Mouse (Mus musculus) midbrain, postnatal 0 days (tissue): ENCODE data around the gene Adamts20. TPM values are rescaled to one million over a fixed set of nuclear protein-coding genes. Genes with fewer than 3 reads are reported as not detected.
A peak's percentile ranks its signal among the peaks of the same experiment; 100 is the strongest.

ENCODE experiments used
- ATAC-seq: fragments of 200-750 bp; cut with Nextera tagmentation; 2 replicates; pipeline ENCODE4 v1.8.0; 2017; ENCODE audit warnings: moderate number of reproducible peaks, mild to moderate bottlenecking, moderate TSS enrichment, moderate library complexity; ENCODE audit not compliant: low FRiP score
- DNase-seq: peaks from one replicate; pipeline ENCODE4 v3.0.0-alpha.2; 2015; ENCODE audit warnings: low spot score
- H3K27ac ChIP-seq: fragments of 300-500 bp; sonication (generic); 2 replicates; pipeline ENCODE4 v1.5.1; 2014; ENCODE audit warnings: low read depth, mild to moderate bottlenecking, low read length, mixed read lengths
- H3K27me3 ChIP-seq: fragments of 300-500 bp; sonication (generic); 2 replicates; pipeline ENCODE4 v1.6.1; 2014; ENCODE audit warnings: low read length, control low read depth, mixed read lengths; ENCODE audit not compliant: insufficient read depth
- H3K36me3 ChIP-seq: fragments of 300-500 bp; sonication (generic); 2 replicates; pipeline ENCODE4 v1.6.1; 2014; ENCODE audit warnings: low read length, control low read depth, mixed read lengths; ENCODE audit not compliant: insufficient read depth
- H3K4me1 ChIP-seq: fragments of 300-500 bp; sonication (generic); 2 replicates; pipeline ENCODE4 v1.6.1; 2014; ENCODE audit warnings: mild to moderate bottlenecking, control low read depth, antibody characterized with exemption, low read length, mixed read lengths; ENCODE audit not compliant: insufficient read depth
- H3K4me2 ChIP-seq: fragments of 300-500 bp; sonication (generic); 2 replicates; pipeline ENCODE4 v1.6.1; 2014; ENCODE audit warnings: low read depth, mild to moderate bottlenecking, low read length, mixed read lengths; ENCODE audit not compliant: poor library complexity, severe bottlenecking
- H3K4me3 ChIP-seq: fragments of 300-500 bp; sonication (generic); 2 replicates; pipeline ENCODE4 v1.5.1; 2014; ENCODE audit warnings: low read depth, mild to moderate bottlenecking, low read length, moderate library complexity
- H3K9ac ChIP-seq: fragments of 300-500 bp; sonication (generic); replicated peaks from 2 replicates; pipeline ENCODE4 v1.6.1; 2014; ENCODE audit warnings: mild to moderate bottlenecking, low read length, moderate library complexity, mixed read lengths; ENCODE audit not compliant: poor library complexity, severe bottlenecking
- H3K9me3 ChIP-seq: fragments of 300-500 bp; sonication (generic); 2 replicates; pipeline ENCODE4 v1.6.1; 2016; ENCODE audit warnings: low read length, control low read depth
- CTCF ChIP-seq: IDR thresholded peaks from 2 replicates; pipeline ENCODE4 v1.5.1; 2016; ENCODE audit warnings: antibody characterized with exemption, mild to moderate bottlenecking
- WGBS: fragments of 180-500 bp; shearing (Covaris S2); extraction: QIAGEN DNeasy Blood & Tissue Kit; methylation state at CpG from one replicate; pipeline ENCODE4 v1.1.7; 2014; 5-methylcytosine and 5-hydroxymethylcytosine counted together
- polyA plus RNA-seq: library from polyadenylated mRNA; unstranded; fragments of >200 nt; fragmentation: Nextera tagmentation; extraction: Ambion mirVana; gene quantifications from 2 replicates; pipeline ENCODE4 v1.2.1, GENCODE M21; 2015
- total RNA-seq: library from RNA; depleted of rRNA; stranded (reverse); fragments of >200 nt; gene quantifications from 2 replicates; pipeline ENCODE4 v1.2.3, GENCODE M21; 2014; rRNA removed

The Adamts20 gene
- total and polyA plus RNA-seq, 2 experiments from 2014 or later, result 3.0 to 5.8 TPM

GRCm38 (mm10) chr15:94231246-94231645 is 234.0 kb downstream of the Adamts20 start:
- H3K9me3 ChIP-seq, result no peaks in the 10 kb centered on the region
- H3K36me3 ChIP-seq, result no peaks in the 10 kb centered on the region
- DNase-seq (no peak), ATAC-seq (no peak)
- H3K27ac ChIP-seq, result no peak overlapping the region
- H3K9ac ChIP-seq, result no peak overlapping the region
- 43% methylated on average over 5 of the region's 5 CpGs for WGBS
- no peaks in the 10 kb centered on the region for H3K27me3 ChIP-seq
- TF ChIP-seq CTCF, result no peak
- no peak overlapping the region for H3K4me3 ChIP-seq
- no peak overlapping the region for H3K4me2 ChIP-seq
- H3K4me1 ChIP-seq, result no peaks in the 10 kb centered on the region

DNA sequence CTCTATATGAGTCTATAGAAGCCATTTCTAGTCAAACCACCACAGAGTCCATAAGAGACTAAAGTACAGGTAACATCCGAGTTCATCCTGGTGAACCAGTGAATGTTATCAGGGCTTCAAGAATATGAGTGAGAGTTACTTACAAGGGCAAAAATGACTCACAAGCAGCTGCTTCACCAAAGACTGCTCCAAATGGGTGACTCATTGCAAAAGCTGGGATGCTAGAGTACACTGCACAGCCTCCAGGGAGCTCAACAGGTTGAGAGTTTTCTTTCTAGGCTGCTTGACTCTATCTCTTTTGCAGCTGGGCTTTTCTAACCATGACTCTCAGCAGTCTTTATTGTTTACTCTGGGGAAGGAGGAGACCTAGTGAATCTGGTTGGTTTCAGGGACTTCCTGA is 237.8 kb downstream of the Adamts20 start:
- Histone ChIP-seq H3K36me3 (no peaks in the 10 kb centered on the region), H3K4me2 (no peak overlapping the region), H3K9ac (no peak overlapping the region), H3K4me3 (no peak overlapping the region), H3K9me3 (no peaks in the 10 kb centered on the region), H3K27me3 (no peaks in the 10 kb centered on the region), H3K27ac (no peak overlapping the region), H3K4me1 (no peaks in the 10 kb centered on the region)
- no peak for DNase-seq
- no peak for TF ChIP-seq CTCF
- 96% methylated on average over 1 of the region's 1 CpGs for WGBS
- no peak for ATAC-seq

DNA sequence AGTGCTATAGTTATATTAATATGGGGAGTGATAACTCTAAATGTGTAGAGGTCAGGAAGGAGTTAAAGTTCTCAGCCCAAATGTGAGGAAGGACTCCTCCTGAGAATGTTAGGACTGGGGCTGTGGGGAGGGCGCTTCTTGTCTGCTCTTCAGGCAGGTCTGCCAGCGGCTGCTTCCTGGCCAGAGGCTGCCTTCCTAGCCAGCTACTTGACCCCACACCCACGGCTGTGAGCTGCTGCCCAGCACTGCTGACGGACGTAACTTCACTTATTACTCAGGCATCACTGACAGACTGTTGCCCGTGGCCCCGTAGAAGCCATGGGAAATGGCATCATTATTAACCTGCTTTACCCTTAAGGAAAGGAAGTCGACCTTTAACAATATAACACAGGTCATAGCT is 242.1 kb downstream of the Adamts20 start:
- H3K4me1 ChIP-seq, result no peaks in the 10 kb centered on the region
- DNase-seq (no peak), ATAC-seq (no peak)
- H3K27ac ChIP-seq, result no peak overlapping the region
- no peak overlapping the region for H3K4me2 ChIP-seq
- H3K36me3 ChIP-seq, result no peaks in the 10 kb centered on the region
- H3K9me3 ChIP-seq, result no peaks in the 10 kb centered on the region
- no peak overlapping the region for H3K9ac ChIP-seq
- no peak overlapping the region for H3K4me3 ChIP-seq
- WGBS, result 46% methylated on average over 8 of the region's 8 CpGs
- no peak for TF ChIP-seq CTCF
- no peaks in the 10 kb centered on the region for H3K27me3 ChIP-seq

- Histone ChIP-seq H3K27ac (no peak overlapping the region), H3K4me3 (no peak overlapping the region), H3K4me2 (no peak overlapping the region), H3K36me3 (no peaks in the 10 kb centered on the region), H3K4me1 (no peaks in the 10 kb centered on the region), H3K9ac (no peak overlapping the region), H3K9me3 (no peaks in the 10 kb centered on the region), H3K27me3 (no peaks in the 10 kb centered on the region)
- DNase-seq (peak; percentile 15), ATAC-seq (no peak)
- no peak for TF ChIP-seq CTCF
- WGBS, result 73% methylated on average over 8 of the region's 8 CpGs
Observed at GRCm38 (mm10) chr15:94220686-94221085, 244.5 kb downstream of the Adamts20 start.

Other genes starting within 250 kb of the Adamts20 start
- 3.8 and 4.5 TPM in 2 replicates for gene Pus7l, start 78.1 kb upstream of the Adamts20 start, total RNA-seq
- 4.7 and 4.8 TPM in 2 replicates for gene Pus7l, start 78.1 kb upstream of the Adamts20 start, polyA plus RNA-seq
- gene Irak4, start 78.2 kb upstream of the Adamts20 start, total RNA-seq, result 2.7 and 3.6 TPM in 2 replicates
- gene Irak4, start 78.2 kb upstream of the Adamts20 start, polyA plus RNA-seq, result 1.7 and 1.8 TPM in 2 replicates
- gene Twf1, start 124.5 kb upstream of the Adamts20 start, total RNA-seq, result 35.3 and 40.4 TPM in 2 replicates
- 64.9 and 65.6 TPM in 2 replicates for gene Twf1, start 124.5 kb upstream of the Adamts20 start, polyA plus RNA-seq
- gene Tmem117, start 163.8 kb upstream of the Adamts20 start, total RNA-seq, result 19.1 and 26.4 TPM in 2 replicates
- gene Tmem117, start 163.8 kb upstream of the Adamts20 start, polyA plus RNA-seq, result 19.9 and 20.4 TPM in 2 replicates